Mouse (Mus musculus) embryonic facial prominence, embryonic 11.5 days (tissue): ENCODE measurements around the gene Slc35f1. TPM values are rescaled to one million over a fixed set of nuclear protein-coding genes. Genes with fewer than 3 reads are reported as not detected.
A peak's percentile ranks its signal among the peaks of the same experiment; 100 is the strongest.

Source experiments
- ATAC-seq: fragments of 200-750 bp; cut with Nextera tagmentation; replicated peaks from 2 replicates; pipeline ENCODE4 v1.8.0; 2017; ENCODE audit warnings: low read depth; ENCODE audit not compliant: insufficient number of reproducible peaks, low FRiP score, low TSS enrichment
- DNase-seq: peaks from one replicate; pipeline ENCODE4 v3.0.0-alpha.2; 2015; ENCODE audit warnings: low spot score
- H3K27ac ChIP-seq: fragments of 300-500 bp; sonication (generic); replicated peaks from 2 replicates; pipeline ENCODE4 v1.5.1; 2014; ENCODE audit warnings: mild to moderate bottlenecking, low read depth, low read length, control low read depth
- H3K27me3 ChIP-seq: fragments of 300-500 bp; sonication (generic); 2 replicates; pipeline ENCODE4 v1.6.1; 2014; ENCODE audit warnings: mild to moderate bottlenecking, low read length, moderate library complexity, mixed read lengths; ENCODE audit not compliant: control insufficient read depth, insufficient read depth
- H3K36me3 ChIP-seq: fragments of 300-500 bp; sonication (generic); replicated peaks from 2 replicates; pipeline ENCODE4 v1.6.1; 2014; ENCODE audit warnings: low read depth, mild to moderate bottlenecking, low read length, moderate library complexity, mixed read lengths; ENCODE audit not compliant: control insufficient read depth, insufficient read depth
- H3K4me1 ChIP-seq: fragments of 300-500 bp; sonication (generic); 2 replicates; pipeline ENCODE4 v1.6.1; 2014; ENCODE audit warnings: low read length, mixed read lengths; ENCODE audit not compliant: control insufficient read depth, insufficient read depth
- H3K4me2 ChIP-seq: fragments of 300-500 bp; sonication (generic); 2 replicates; pipeline ENCODE4 v1.6.1; 2014; ENCODE audit warnings: low read depth, mild to moderate bottlenecking, control low read depth, low read length, moderate library complexity
- H3K4me3 ChIP-seq: fragments of 300-500 bp; sonication (generic); 2 replicates; pipeline ENCODE4 v1.5.1; 2014; ENCODE audit warnings: low read depth, low read length, control low read depth
- H3K9ac ChIP-seq: fragments of 300-500 bp; sonication (generic); replicated peaks from 2 replicates; pipeline ENCODE4 v1.6.1; 2014; ENCODE audit warnings: mild to moderate bottlenecking, control low read depth, low read length
- H3K9me3 ChIP-seq: fragments of 300-500 bp; sonication (generic); replicated peaks from 2 replicates; pipeline ENCODE4 v1.6.1; 2016; ENCODE audit warnings: mild to moderate bottlenecking, low read length, inconsistent platforms, mixed read lengths; ENCODE audit not compliant: control insufficient read depth
- WGBS: fragments of 180-500 bp; shearing (Covaris S2); extraction: QIAGEN DNeasy Blood & Tissue Kit; methylation state at CpG from one replicate; pipeline ENCODE4 v1.1.7; 2014; 5-methylcytosine and 5-hydroxymethylcytosine counted together
- polyA plus RNA-seq: library from polyadenylated mRNA; unstranded; fragments of >200 nt; fragmentation: Nextera tagmentation; extraction: Ambion mirVana; gene quantifications from 2 replicates; pipeline ENCODE4 v1.2.1, GENCODE M21; 2014

Gene Slc35f1
- polyA plus RNA-seq, 1 experiment from 2014 or later: 3.9 TPM

GRCm38 (mm10) chr10:53120608-53121007, 430.3 kb downstream of the Slc35f1 start:
- H3K9me3 ChIP-seq: no peaks in the 10 kb centered on the region
- 94% methylated on average over 2 of the region's 2 CpGs for WGBS
- no peak overlapping the region for H3K4me2 ChIP-seq
- H3K36me3 ChIP-seq: no peaks in the 10 kb centered on the region
- H3K4me1 ChIP-seq: no peaks in the 10 kb centered on the region
- DNase-seq: no peak
- H3K4me3 ChIP-seq: no peak overlapping the region
- no peak for ATAC-seq
- no peak overlapping the region for H3K9ac ChIP-seq
- no peak overlapping the region for H3K27ac ChIP-seq
- no peaks in the 10 kb centered on the region for H3K27me3 ChIP-seq

- Histone ChIP-seq H3K4me2 (no peak overlapping the region), H3K4me1 (no peaks in the 10 kb centered on the region), H3K36me3 (no peaks in the 10 kb centered on the region), H3K27me3 (no peaks in the 10 kb centered on the region), H3K27ac (no peak overlapping the region), H3K9me3 (no peaks in the 10 kb centered on the region), H3K9ac (no peak overlapping the region), H3K4me3 (no peak overlapping the region)
- ATAC-seq (no peak), DNase-seq (no peak)
- 79% methylated on average over 6 of the region's 6 CpGs for WGBS
Measured at GRCm38 (mm10) chr10:53124365-53124764, 434.0 kb downstream of the Slc35f1 start.

- DNase-seq: no peak
- no peak for ATAC-seq
- Histone ChIP-seq H3K9me3 (no peaks in the 10 kb centered on the region), H3K9ac (no peak overlapping the region), H3K4me1 (no peaks in the 10 kb centered on the region), H3K27ac (no peak overlapping the region), H3K27me3 (no peaks in the 10 kb centered on the region), H3K4me2 (no peak overlapping the region), H3K36me3 (no peaks in the 10 kb centered on the region), H3K4me3 (no peak overlapping the region)
- 79% methylated on average over 1 of the region's 1 CpGs for WGBS
Measured at GRCm38 (mm10) chr10:53132707-53133106, 442.4 kb downstream of the Slc35f1 start.

- DNase-seq: no peak
- Histone ChIP-seq H3K27me3 (no peaks in the 10 kb centered on the region), H3K4me3 (no peak overlapping the region), H3K9ac (no peak overlapping the region), H3K4me2 (no peak overlapping the region), H3K9me3 (no peaks in the 10 kb centered on the region), H3K36me3 (no peaks in the 10 kb centered on the region), H3K27ac (no peak overlapping the region), H3K4me1 (no peaks in the 10 kb centered on the region)
- WGBS: 80% methylated on average over 2 of the region's 2 CpGs
- ATAC-seq: no peak
Measured at GRCm38 (mm10) chr10:53150321-53150720, 460.0 kb downstream of the Slc35f1 start.

GRCm38 (mm10) chr10:53150916-53151315, 460.6 kb downstream of the Slc35f1 start:
- Histone ChIP-seq H3K36me3 (no peaks in the 10 kb centered on the region), H3K4me3 (no peak overlapping the region), H3K4me2 (no peak overlapping the region), H3K27me3 (no peaks in the 10 kb centered on the region), H3K9ac (no peak overlapping the region), H3K9me3 (no peaks in the 10 kb centered on the region), H3K4me1 (no peaks in the 10 kb centered on the region), H3K27ac (no peak overlapping the region)
- no peak for ATAC-seq
- WGBS: 74% methylated on average over 2 of the region's 2 CpGs
- DNase-seq: no peak

GRCm38 (mm10) chr10:53156374-53156773, 466.0 kb downstream of the Slc35f1 start:
- no peak overlapping the region for H3K4me3 ChIP-seq
- WGBS: 23% methylated on average over 7 of the region's 7 CpGs
- no peaks in the 10 kb centered on the region; the same call in 1 of the 2 replicates for H3K4me1 ChIP-seq
- H3K9me3 ChIP-seq: no peaks in the 10 kb centered on the region
- no peak overlapping the region for H3K27ac ChIP-seq
- DNase-seq (peak; percentile 23), ATAC-seq (no peak)
- no peak overlapping the region for H3K4me2 ChIP-seq
- no peaks in the 10 kb centered on the region for H3K36me3 ChIP-seq
- no peak overlapping the region for H3K9ac ChIP-seq
- no peaks in the 10 kb centered on the region for H3K27me3 ChIP-seq

- no peak overlapping the region for H3K4me2 ChIP-seq
- no peak overlapping the region for H3K27ac ChIP-seq
- no peaks in the 10 kb centered on the region for H3K36me3 ChIP-seq
- H3K4me1 ChIP-seq: no peaks in the 10 kb centered on the region; the same call in 1 of the 2 replicates
- no peaks in the 10 kb centered on the region for H3K27me3 ChIP-seq
- ATAC-seq (no peak), DNase-seq (no peak)
- H3K9me3 ChIP-seq: no peaks in the 10 kb centered on the region
- 47% methylated on average over 2 of the region's 2 CpGs for WGBS
- H3K9ac ChIP-seq: no peak overlapping the region
- H3K4me3 ChIP-seq: no peak overlapping the region
Measured at GRCm38 (mm10) chr10:53157740-53158139, 467.4 kb downstream of the Slc35f1 start.
